Mouse (Mus musculus) ES-Bruce4 (cell line): Measurements from ENCODE around the gene Lamb3.

ENCODE experiments used
- CTCF ChIP-seq: IDR thresholded peaks from one replicate; pipeline ENCODE4 v1.8.1; 2011; ENCODE audit warnings: low read depth, low read length
- EP300 ChIP-seq: IDR thresholded peaks from 2 replicates; pipeline ENCODE4 v1.6.1; 2011; ENCODE audit warnings: low read depth, low read length; ENCODE audit not compliant: insufficient read depth
- POLR2A ChIP-seq: IDR thresholded peaks from one replicate; pipeline ENCODE4 v1.8.1; 2011; ENCODE audit warnings: low read length; ENCODE audit not compliant: insufficient read depth

DNA sequence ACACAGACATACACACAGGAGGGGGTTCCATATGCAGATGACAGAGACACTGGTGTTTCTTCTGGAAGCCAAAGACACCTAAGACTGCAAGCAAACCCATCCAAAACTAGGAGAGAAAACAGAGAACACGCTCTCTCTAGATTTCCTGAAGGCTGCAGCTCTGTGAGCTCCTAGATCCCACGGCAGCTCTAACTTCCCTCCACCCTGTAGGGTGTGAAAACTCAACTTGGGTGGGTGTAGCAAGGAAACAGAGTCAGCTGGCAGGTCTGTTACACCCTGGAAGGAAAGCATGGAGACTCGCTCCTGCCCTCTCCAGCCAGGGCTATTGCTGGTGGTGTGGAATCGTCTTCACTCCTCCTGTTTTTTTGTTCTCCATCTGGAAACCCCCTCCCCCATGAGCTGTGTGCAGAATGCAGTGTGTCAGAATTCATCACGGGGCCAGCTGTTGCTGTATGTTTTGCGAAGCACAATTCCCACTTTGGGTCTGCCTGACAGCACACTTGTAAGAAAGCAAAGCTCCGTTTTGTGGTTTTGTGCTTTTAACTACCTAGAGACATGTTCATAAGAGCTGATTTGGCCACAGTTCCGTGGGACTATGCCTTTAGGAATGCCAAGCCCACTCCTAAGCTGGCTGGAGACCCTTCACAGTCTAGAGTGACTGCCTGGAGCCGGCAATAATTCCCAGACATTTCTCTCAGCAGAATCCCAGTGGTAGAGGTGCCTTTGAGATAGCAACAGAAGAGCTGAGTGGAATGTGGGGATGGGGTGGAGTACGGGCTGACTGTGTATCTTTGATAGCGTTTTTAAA lies 174.3 kb downstream of the Lamb3 start:
- no peak for TF ChIP-seq CTCF
- TF ChIP-seq EP300, result no peak
- no peak for TF ChIP-seq POLR2A
